Comparison of ENCODE assay signal across 12 mouse cellular contexts in the genomic region with DNA sequence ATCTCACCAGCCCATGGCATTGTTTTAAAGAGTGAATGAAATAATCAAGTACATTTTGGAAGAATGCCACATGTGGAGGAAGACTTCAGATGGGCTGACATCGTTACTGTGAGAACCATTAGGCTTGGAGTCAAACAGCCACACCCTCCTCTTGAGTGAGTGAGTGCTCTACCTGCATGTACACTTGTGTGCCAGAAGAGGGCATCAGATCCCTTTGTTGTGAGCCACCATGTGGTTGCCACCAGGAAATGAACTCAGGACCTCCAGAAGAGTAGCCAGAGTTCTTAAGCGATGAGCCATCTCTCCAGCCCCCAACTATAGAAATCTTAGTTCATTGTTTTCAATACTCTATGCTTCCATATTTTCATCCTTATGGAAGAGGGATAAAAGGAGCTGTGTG. TPM values are rescaled to one million over a fixed set of nuclear protein-coding genes. Genes with fewer than 3 reads are reported as not detected.
DNase-seq lines count a peak whose midpoint lies in the region; ATAC-seq and TF ChIP-seq lines count a peak whose summit lies in the region.
"Had no signal": no experiment of that assay in that cellular context is flagged by ENCODE, and none has a peak within 500 bp of the region (broad histone marks: within the 10 kb centered on the region; RNA-seq: fewer than 3 reads in every experiment).

No protein-coding gene starts in this region.

- DNase-seq in heart, adult 2 months = no peak
- peak in 1 of 2 experiments; percentile 34 for DNase-seq in spleen, adult 2 months (ENCODE audit: low read depth in 1 of 2, low spot score in 2 of 2)
- no peak for DNase-seq in spleen, postnatal 14 days (ENCODE audit: low spot score in 2 of 2)
- DNase-seq in thymus, postnatal 25 days = peak; percentile 29
- DNase-seq in midbrain, embryonic 14.5 days = no peak
- DNase-seq in layer of hippocampus, adult 9-10 months (ENCODE audit: low spot score) = no peak
- DNase-seq: adrenal gland, adult 8-10 months had no signal

- H3K36me3 ChIP-seq in heart, adult 2 months (ENCODE audit: control insufficient read depth, insufficient read depth, low read length) = no peaks in the 10 kb centered on the region
- H3K36me3 ChIP-seq in heart, embryonic 12.5 days = no peaks in the 10 kb centered on the region
- H3K36me3 ChIP-seq in spleen, adult 2 months (ENCODE audit: control insufficient read depth, insufficient read depth, low read length) = no peaks in the 10 kb centered on the region
- no peaks in the 10 kb centered on the region for H3K36me3 ChIP-seq in midbrain, embryonic 14.5 days (ENCODE audit: control insufficient read depth, insufficient read depth, low read length)
- H3K36me3 ChIP-seq: limb, embryonic 12.5 days had no signal

- no peak overlapping the region for H3K27ac ChIP-seq in heart, adult 2 months
- H3K27ac ChIP-seq in heart, embryonic 12.5 days (ENCODE audit: poor library complexity, severe bottlenecking) = no peak overlapping the region
- H3K27ac ChIP-seq in spleen, adult 2 months (ENCODE audit: insufficient read depth, low read length) = no peak overlapping the region
- no peak overlapping the region for H3K27ac ChIP-seq in midbrain, embryonic 14.5 days (replicated peaks; ENCODE audit: low read depth, low read length)
- H3K27ac ChIP-seq: hindbrain, embryonic 14.5 days; limb, embryonic 12.5 days had no signal

- no peak for TF ChIP-seq EP300 in heart, adult 2 months (IDR thresholded peaks at IDR 0.05; ENCODE audit: insufficient read depth, low read depth, low read length)

- intact Hi-C loops in heart, adult 2 months (cut with DNase I) = no loop called here

- no peaks in the 10 kb centered on the region for H3K9me3 ChIP-seq in heart, embryonic 12.5 days (replicated peaks)
- H3K9me3 ChIP-seq in midbrain, embryonic 14.5 days (ENCODE audit: control insufficient read depth, low read length) = no peaks in the 10 kb centered on the region
- H3K9me3 ChIP-seq: limb, embryonic 12.5 days had no signal

- WGBS in heart, adult 2 months = 28% methylated on average over 2 of the region's 2 CpGs
- 47% methylated on average over 2 of the region's 2 CpGs for WGBS in heart, embryonic 12.5 days
- 26% methylated on average over 2 of the region's 2 CpGs for WGBS in spleen, adult 2 months
- WGBS in midbrain, embryonic 14.5 days = 52% methylated on average over 2 of the region's 2 CpGs

- peaks cover 3% of the 10 kb centered on the region; the same call in 1 of the 2 replicates for H3K4me1 ChIP-seq in heart, adult 2 months (ENCODE audit: control insufficient read depth, insufficient read depth, low read length)
- no peaks in the 10 kb centered on the region; the same call in 1 of the 2 replicates for H3K4me1 ChIP-seq in heart, embryonic 12.5 days (replicated peaks)
- H3K4me1 ChIP-seq in spleen, adult 2 months (ENCODE audit: control insufficient read depth, insufficient read depth, insufficient read length) = no peaks in the 10 kb centered on the region
- no peaks in the 10 kb centered on the region for H3K4me1 ChIP-seq in midbrain, embryonic 14.5 days (ENCODE audit: control insufficient read depth, insufficient read depth, low read length)
- H3K4me1 ChIP-seq: limb, embryonic 12.5 days had no signal

- no peaks in the 10 kb centered on the region for H3K79me2 ChIP-seq in heart, adult 2 months (replicated peaks; ENCODE audit: control insufficient read depth, insufficient read depth, low read length)

- ATAC-seq in heart, embryonic 12.5 days (ENCODE audit: insufficient number of reproducible peaks, low FRiP score) = no peak
- ATAC-seq in common myeloid progenitor, adult 5-6 weeks (replicated peaks; ENCODE audit: low read depth, poor library complexity, severe bottlenecking) = peak; percentile 93
- no peak for ATAC-seq in midbrain, embryonic 14.5 days (ENCODE audit: low FRiP score, low TSS enrichment)

- no peaks in the 10 kb centered on the region for H3K27me3 ChIP-seq in heart, adult 2 months (ENCODE audit: control insufficient read depth, insufficient read depth, low read length)
- no peaks in the 10 kb centered on the region for H3K27me3 ChIP-seq in heart, embryonic 12.5 days (replicated peaks)
- no peaks in the 10 kb centered on the region for H3K27me3 ChIP-seq in spleen, adult 2 months (ENCODE audit: control insufficient read depth, insufficient read depth, low read length)
- H3K27me3 ChIP-seq in midbrain, embryonic 14.5 days (ENCODE audit: control insufficient read depth, insufficient read depth, low read length) = no peaks in the 10 kb centered on the region

- H3K4me3 ChIP-seq in heart, adult 2 months = no peak overlapping the region
- H3K4me3 ChIP-seq in heart, embryonic 12.5 days = no peak overlapping the region
- no peak overlapping the region for H3K4me3 ChIP-seq in spleen, adult 2 months (ENCODE audit: extremely low read depth, insufficient read depth, insufficient read length)
- H3K4me3 ChIP-seq in midbrain, embryonic 14.5 days (replicated peaks; ENCODE audit: low read depth, low read length) = no peak overlapping the region
- H3K4me3 ChIP-seq: limb, embryonic 12.5 days had no signal

- no peak for TF ChIP-seq POLR2A in heart, adult 2 months (IDR thresholded peaks at IDR 0.05; ENCODE audit: insufficient read depth, low read depth, low read length)
- no peak for TF ChIP-seq POLR2A in spleen, adult 2 months (IDR thresholded peaks at IDR 0.05; ENCODE audit: low read depth, low read length)

- H3K4me2 ChIP-seq in heart, embryonic 12.5 days = no peak overlapping the region
- no peak overlapping the region for H3K4me2 ChIP-seq in midbrain, embryonic 14.5 days (ENCODE audit: low read length)
- H3K4me2 ChIP-seq: hindbrain, embryonic 14.5 days; limb, embryonic 12.5 days had no signal

- no peak overlapping the region for H3K9ac ChIP-seq in heart, adult 2 months (ENCODE audit: low read depth, low read length)
- no peak overlapping the region for H3K9ac ChIP-seq in heart, embryonic 12.5 days
- H3K9ac ChIP-seq in midbrain, embryonic 14.5 days (replicated peaks; ENCODE audit: low read length) = no peak overlapping the region
- H3K9ac ChIP-seq: hindbrain, embryonic 14.5 days; limb, embryonic 12.5 days had no signal

- TF ChIP-seq CTCF in heart, adult 2 months (IDR thresholded peaks at IDR 0.05) = peak; percentile 61
- peak; percentile 52; the same call in 1 of the 2 replicates for TF ChIP-seq CTCF in spleen, adult 2 months (IDR thresholded peaks at IDR 0.05; ENCODE audit: extremely low read depth, insufficient read depth, insufficient read length, insufficient replicate concordance)

RNA-seq across cellular contexts. Expression of a gene that starts 22.7 kb away (rescaled TPM):
- total RNA-seq in heart, adult 2 months (2021) = not detected
- polyA plus RNA-seq in heart, adult 2 months (2012; rRNA removed) = not detected in 2 replicates
- polyA plus RNA-seq in heart, embryonic 12.5 days (2016; fragmentation: Nextera tagmentation; extraction: Ambion mirVana) = not detected in 2 replicates
- not detected in 2 replicates for polyA plus RNA-seq in spleen, adult 2 months (2012; rRNA removed)
- total RNA-seq in common myeloid progenitor, adult 5-6 weeks (2017) = not detected in 2 replicates
- polyA plus RNA-seq in midbrain, embryonic 14.5 days (2014; fragmentation: Nextera tagmentation; extraction: Ambion mirVana) = 0.20 TPM in 1 of 2 replicates, not detected in the other
- total RNA-seq: adrenal gland, adult 8-10 months had no signal
- polyA plus RNA-seq: hindbrain, embryonic 14.5 days; limb, embryonic 12.5 days; neural tube, embryonic 11.5 days had no signal

RNA-seq across cellular contexts. Expression of a gene that starts 23.5 kb away (rescaled TPM):
- not detected for total RNA-seq in heart, adult 2 months (2021)
- polyA plus RNA-seq in heart, adult 2 months (2012; rRNA removed) = 0.14 TPM in 1 of 2 replicates, not detected in the other
- polyA plus RNA-seq in heart, embryonic 12.5 days (2016; fragmentation: Nextera tagmentation; extraction: Ambion mirVana) = 0.45 TPM in 2 replicates
- not detected in 2 replicates for polyA plus RNA-seq in spleen, adult 2 months (2012; rRNA removed)
- total RNA-seq in common myeloid progenitor, adult 5-6 weeks (2017) = not detected in 2 replicates
- polyA plus RNA-seq in midbrain, embryonic 14.5 days (2014; fragmentation: Nextera tagmentation; extraction: Ambion mirVana) = not detected in 2 replicates
- total RNA-seq: adrenal gland, adult 8-10 months had no signal
- polyA plus RNA-seq: hindbrain, embryonic 14.5 days; limb, embryonic 12.5 days; neural tube, embryonic 11.5 days had no signal

RNA-seq across cellular contexts. Expression of a gene that starts 39.2 kb away (rescaled TPM):
- 10 to 100 TPM; 69.7 to 75.3 TPM for total RNA-seq in heart, adult 2 months (2021)
- polyA plus RNA-seq in heart, adult 2 months (2012; rRNA removed) = 122 and 123 TPM in 2 replicates
- polyA plus RNA-seq in heart, embryonic 12.5 days (2016; fragmentation: Nextera tagmentation; extraction: Ambion mirVana) = 208 and 210 TPM in 2 replicates
- polyA plus RNA-seq in spleen, adult 2 months (2012; rRNA removed) = 159 and 271 TPM in 2 replicates
- total RNA-seq in common myeloid progenitor, adult 5-6 weeks (2017) = 70.4 and 72.4 TPM in 2 replicates
- polyA plus RNA-seq in midbrain, embryonic 14.5 days (2014; fragmentation: Nextera tagmentation; extraction: Ambion mirVana) = 431 and 530 TPM in 2 replicates
